Mouse (Mus musculus) cerebellum, adult 9-10 months (tissue): ENCODE measurements around the gene Tec.
A peak's percentile ranks its signal among the peaks of the same experiment; 100 is the strongest.

Source experiments
- DNase-seq: peaks from one replicate; pipeline ENCODE4 v3.0.0; 2022

Gene Tec

DNA sequence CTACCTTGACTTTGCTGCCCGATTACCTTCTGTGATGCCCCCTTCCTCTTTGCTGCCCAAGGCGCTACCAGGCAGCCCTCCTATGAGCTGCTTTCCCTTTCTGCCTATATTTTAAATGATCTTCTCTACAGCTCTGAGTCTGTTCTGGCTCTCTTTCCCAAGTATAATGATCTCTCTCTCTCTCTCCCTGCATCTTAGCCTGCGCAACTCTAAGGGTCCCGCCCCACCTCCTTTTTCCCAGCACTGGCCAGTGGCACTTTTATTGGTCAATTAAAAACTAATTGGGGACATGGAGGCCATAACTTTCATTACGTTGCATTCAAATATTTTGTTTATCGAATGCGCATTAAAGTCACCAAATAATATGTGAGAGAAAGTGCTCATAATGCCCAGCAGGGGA is 20.0 kb upstream of the Tec start:
- no peak for DNase-seq

DNA sequence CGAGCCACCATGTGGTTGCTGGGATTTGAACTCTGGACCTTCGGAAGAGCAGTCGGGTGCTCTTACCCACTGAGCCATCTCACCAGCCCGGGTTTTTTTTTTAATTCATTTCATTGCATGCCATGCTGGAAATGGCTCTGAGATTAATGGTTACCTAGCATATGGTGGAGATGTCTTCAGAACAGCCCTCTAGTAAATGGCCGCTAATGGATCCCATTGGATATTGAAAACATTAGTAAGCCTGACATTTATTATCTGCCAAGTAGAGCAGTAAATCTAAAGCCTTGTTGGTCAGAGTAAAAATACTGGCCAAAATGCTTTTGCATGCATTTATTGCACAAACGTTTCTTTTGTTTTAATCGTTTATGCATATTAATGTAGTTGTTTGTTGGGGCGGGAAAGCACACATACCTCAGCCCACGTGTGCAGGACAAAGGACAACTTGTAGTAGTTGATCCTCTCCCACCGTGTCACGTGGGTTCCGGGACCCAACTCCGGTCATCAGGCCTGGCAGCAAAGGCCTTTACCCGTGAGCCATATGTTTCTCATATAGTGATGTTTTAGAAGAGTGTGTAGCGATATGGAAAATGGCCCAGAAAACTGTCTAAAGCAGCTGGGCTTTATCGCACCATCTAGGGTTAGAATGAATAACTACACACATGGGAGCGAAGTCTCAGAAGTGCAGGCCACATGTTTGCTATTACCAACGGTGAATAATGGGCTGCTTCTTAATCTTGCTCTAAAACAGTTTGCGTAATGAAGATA is 18.4 kb upstream of the Tec start:
- no peak for DNase-seq

- DNase-seq, result no peak
Observed at GRCm38 (mm10) chr5:72883706-72884105, 15.4 kb upstream of the Tec start.

GRCm38 (mm10) chr5:72882412-72882765 is 14.1 kb upstream of the Tec start:
- DNase-seq, result no peak

DNA sequence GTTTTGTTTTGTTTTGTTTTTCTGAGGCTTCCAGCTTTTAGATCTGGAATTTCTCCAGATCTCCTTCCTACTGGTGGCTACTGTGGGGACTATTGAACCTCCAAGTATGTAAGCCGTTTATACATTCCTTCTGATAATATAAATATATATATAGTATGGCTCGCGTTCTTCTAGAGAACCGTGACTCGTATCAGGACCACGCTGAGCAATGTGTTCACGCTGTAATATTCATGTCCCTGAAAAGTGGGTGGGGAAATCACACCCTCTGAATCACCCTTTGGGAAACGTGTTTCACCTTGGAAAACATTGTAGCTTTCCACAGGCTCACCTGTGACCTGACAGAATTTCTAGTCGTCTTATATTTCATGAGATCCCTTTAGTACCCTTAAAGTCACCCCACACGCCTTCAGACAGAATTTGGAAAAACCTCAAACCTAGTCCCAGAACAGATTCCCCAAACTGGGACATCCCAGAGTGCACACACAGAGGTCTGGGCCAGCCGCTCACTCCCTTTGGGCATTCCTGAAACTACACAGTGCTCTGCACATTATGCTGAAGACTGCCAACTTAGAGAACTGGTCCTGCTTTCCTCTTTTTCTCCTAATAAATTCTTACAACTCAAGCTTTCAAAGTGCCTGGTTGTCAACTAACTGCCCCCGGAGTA is 13.6 kb upstream of the Tec start:
- no peak for DNase-seq

DNA sequence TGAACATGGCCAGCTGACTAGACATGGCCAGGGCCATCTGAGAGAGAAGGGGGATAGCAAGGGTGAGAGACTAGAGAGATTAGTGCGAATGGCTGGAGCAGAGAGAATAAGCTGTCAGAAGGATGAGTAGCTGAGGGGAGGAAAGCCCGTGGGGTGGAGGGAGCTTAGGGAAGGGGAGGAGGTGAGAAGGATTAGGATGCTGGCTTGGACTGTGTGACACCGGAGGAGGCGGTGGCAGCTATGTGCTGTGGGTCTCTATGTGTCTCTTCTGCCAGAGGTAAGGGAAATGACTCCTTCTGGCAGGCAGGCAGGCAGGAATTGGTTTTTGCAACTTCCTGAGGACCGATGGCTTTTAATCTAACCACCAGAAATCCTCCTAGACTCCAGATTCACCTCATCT is 11.5 kb upstream of the Tec start:
- no peak for DNase-seq

- DNase-seq, result no peak
Observed at GRCm38 (mm10) chr5:72871114-72871513, 2.8 kb upstream of the Tec start.

GRCm38 (mm10) chr5:72869779-72870608 is 1.7 kb upstream of the Tec start:
- no peak for DNase-seq

DNA sequence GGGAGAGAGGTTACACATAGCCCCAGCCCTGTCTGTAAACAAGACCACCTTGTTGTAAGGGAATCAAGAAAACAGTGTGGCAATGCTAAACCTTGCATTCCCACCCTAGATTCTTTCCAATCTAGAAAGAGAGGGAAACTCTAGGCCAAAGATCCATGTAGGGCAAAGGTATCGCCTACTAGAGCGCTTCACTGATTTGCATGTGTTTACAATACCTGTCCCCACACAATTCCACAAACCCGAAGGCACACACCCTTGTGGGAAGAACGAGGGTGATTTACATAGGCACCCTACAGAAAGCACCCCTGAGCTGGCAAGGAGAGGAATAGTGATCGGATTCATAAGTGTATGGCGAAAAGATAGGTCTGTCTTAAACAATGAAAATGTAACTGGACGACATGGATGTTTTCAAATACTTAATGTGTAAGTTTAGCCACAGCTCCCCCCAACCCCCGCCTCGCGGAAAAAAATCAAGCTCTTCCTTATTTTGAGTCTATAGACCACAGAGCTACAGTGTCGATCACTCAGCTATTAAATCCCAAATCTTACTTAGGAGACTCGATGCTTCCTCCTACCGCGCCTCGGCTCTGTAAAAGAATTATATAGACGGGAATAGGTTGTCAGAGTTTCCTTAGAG is 1.1 kb downstream of the Tec start:
- no peak for DNase-seq

DNA sequence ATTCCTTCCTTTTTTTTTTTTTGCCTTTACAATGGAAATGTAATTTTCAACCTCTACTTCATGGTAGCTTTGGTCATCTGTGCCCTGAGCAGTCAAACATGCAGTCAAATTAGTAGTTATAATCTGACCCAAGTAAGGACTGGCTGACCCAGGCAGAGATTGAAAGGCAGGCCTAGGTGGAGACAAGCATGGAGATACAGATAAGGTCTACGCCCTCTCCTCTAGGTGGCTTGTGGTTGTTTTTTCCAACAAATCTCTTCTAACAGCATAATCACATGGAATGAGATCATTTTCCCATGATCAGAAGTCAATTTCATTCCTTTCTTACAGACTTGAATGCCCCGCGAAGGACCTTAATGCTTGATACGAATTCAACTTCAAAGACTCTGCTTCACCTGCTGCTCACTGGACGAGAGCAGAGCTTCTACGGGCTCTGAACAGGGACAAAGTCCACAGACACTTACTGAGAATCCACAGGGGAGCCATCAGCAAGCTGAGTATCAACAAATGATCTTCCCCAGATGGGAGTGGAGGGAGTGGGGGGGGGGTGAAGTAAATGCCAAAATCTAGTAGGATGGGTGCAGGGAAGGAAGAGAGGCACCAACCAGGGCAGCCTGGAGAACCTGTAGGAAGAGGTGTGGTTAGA is 1.9 kb downstream of the Tec start:
- no peak for DNase-seq

- no peak for DNase-seq
Observed at GRCm38 (mm10) chr5:72864654-72865178, 3.6 kb downstream of the Tec start.

DNA sequence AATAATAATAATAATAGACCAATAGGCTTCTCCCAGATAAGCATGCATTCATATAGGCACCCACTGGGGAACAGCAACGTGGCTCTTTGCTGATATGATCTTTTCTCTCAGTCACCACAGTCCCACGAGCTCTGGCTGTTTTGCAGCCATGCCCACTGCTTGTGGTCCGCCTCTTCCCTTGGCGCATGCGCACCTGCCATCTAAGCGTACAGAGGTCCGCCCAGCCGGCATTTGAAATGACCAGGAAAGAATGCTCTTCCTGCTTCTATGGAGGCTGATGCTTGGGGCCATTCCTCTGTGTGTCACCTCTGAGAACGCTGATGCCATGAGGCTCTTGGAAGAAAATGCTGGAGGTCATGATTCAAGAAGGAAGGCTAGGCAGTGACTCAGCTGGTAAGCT is 5.1 kb downstream of the Tec start:
- no peak for DNase-seq

- no peak for DNase-seq
Observed at GRCm38 (mm10) chr5:72861726-72862385, 6.4 kb downstream of the Tec start.

DNA sequence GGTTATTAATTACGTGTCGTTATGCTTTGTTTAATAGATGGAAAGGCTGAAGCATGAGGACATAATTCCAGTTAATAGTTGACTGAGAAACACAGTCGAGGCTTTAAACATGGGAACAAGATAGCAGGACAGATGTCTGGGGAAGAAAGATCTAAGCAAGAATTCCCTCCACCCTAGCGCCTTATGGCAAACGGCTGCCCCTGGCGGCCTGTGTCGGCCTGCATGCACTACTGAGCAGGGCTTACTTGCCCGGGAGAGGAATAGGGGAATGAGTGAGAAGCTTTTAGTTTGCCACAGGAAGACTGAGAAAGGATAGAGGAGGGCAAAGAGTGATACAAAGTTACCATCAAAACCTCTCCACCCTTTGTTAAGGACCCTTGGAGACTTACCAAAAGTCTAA is 7.4 kb downstream of the Tec start:
- no peak for DNase-seq

GRCm38 (mm10) chr5:72858306-72858705 is 10.0 kb downstream of the Tec start:
- DNase-seq, result no peak

- DNase-seq, result no peak
Observed at GRCm38 (mm10) chr5:72857756-72858155, 10.5 kb downstream of the Tec start.

- DNase-seq, result no peak
Observed at GRCm38 (mm10) chr5:72856255-72856878, 11.9 kb downstream of the Tec start.

DNA sequence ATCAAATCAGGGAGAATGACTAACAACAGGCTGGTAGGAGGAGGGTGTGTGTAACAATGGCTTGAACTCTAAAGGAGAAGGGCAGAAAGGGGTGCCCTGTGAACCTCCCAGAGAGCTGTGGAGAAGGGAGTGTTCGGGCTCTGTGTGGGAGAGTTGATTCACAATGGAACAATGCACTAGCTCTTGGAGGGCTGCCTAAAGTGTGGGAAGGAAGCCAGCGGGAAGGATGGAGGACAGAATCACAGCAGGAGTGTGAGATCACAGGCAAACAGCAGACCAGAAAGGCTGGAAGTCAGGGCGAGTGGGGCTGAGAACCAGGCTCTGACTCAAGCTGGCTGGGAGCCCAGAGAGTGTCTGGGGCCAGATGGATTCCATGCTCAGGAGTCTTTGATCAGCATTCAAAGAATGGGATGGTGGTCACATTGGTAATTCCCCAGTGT is 12.6 kb downstream of the Tec start:
- peak; percentile 98 for DNase-seq

DNA sequence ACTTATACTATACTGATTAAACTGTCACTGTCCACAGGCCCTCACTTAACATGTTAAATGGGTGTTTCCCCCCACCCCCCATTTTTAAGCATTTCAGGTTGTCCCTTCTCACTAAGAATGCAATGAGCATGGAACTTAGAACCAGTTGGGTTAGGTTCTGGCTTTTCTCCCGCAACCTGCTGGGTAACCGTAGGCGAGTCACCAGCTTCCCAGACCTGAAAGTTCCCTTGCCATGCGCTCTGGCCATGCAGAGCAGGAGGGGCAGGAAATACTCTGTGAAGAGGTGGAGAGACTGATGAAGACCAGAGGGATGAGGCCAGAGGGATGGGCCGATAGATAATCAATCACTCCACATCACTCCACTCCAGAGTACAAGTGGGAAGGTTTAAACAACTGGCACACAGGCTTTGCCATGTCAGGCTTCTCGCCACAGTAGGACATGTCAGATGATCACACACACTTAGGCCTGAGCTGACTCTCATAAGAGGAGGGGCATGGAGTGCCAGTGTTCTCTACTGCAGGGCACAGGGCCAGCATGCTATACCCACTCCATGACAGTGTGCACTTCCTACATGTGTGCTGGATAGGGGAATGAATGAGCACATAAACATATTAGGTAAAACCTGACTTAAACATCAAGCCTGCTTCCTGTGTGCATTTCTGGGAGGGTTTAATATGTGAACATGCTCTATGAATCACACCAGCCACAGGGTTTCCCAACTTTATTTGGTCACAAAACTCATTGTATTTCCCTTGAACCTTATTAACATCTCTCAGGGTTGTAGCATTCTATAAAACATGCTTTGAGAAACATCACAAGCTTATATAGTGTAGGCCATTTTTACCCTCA is 13.9 kb downstream of the Tec start:
- DNase-seq, result no peak

- DNase-seq, result no peak
Observed at GRCm38 (mm10) chr5:72853365-72853764, 14.9 kb downstream of the Tec start.
